Comparison of ENCODE assay signal across 19 mouse cellular contexts in the genomic region with DNA sequence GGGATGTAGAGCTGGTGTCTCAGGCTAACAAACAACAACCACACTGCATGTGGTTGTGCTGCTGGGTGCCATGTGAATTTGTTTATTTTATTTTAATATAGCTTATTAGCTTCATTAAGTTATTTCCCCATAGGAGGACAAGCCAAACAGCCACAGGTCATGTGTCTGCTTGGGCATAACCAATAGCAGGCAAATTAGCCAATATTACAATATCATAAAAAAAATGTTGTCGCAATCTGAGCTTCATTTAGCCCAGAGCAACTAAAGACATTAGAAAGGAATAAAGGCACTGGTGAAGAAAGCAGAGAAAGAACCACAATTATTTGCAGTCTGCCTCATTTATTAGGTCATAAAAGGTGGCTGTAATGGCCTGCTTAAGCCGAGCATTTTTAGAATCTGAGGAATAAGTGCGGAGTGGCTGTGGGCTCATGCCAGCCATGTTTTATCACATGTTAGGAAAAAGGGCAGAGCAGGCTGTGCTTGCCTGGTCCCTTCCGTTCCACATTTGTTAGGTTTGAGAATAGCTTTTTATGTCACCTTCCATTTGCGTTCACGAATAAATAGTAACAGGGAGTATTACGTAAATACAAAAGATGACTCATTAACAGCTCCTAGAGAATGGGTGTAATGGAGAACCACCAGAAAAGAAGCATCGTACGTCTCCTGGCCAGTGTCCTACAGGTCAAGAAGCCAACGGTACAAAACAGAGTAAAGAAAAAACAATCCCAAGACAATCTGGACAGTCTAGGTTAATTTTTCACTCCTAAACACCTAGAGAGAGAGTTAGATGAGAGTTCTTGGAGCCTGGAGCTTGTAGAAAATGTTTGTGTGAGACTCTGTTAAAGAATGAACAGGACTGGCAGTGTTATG.
DNase-seq lines count a peak whose midpoint lies in the region; ATAC-seq and TF ChIP-seq lines count a peak whose summit lies in the region.
"Had no signal": no experiment of that assay in that cellular context is flagged by ENCODE, and none has a peak within 500 bp of the region (broad histone marks: within the 10 kb centered on the region; RNA-seq: fewer than 3 reads in every experiment).

No protein-coding gene starts in this region.

- H3K36me3 ChIP-seq in kidney, embryonic 15.5 days = no peaks in the 10 kb centered on the region
- H3K36me3 ChIP-seq in embryonic facial prominence, embryonic 12.5 days = no peaks in the 10 kb centered on the region
- H3K36me3 ChIP-seq in limb, embryonic 15.5 days = no peaks in the 10 kb centered on the region
- no peaks in the 10 kb centered on the region for H3K36me3 ChIP-seq in thymus, adult 2 months (ENCODE audit: control insufficient read depth, insufficient read depth, low read length)
- H3K36me3 ChIP-seq: midbrain, embryonic 15.5 days; neural tube, embryonic 12.5 days had no signal

- H3K9ac ChIP-seq in kidney, embryonic 15.5 days = no peak overlapping the region
- H3K9ac ChIP-seq in embryonic facial prominence, embryonic 12.5 days = no peak overlapping the region
- no peak overlapping the region for H3K9ac ChIP-seq in limb, embryonic 15.5 days
- H3K9ac ChIP-seq: hindbrain, embryonic 14.5 days; midbrain, embryonic 15.5 days; neural tube, embryonic 12.5 days had no signal

- 71% methylated on average over 10 of the region's 10 CpGs for WGBS in kidney, embryonic 15.5 days
- 89% methylated on average over 10 of the region's 10 CpGs for WGBS in embryonic facial prominence, embryonic 12.5 days
- 42% methylated on average over 10 of the region's 10 CpGs for WGBS in limb, embryonic 15.5 days
- 98% methylated on average over 10 of the region's 10 CpGs for WGBS in thymus, adult 2 months

- H3K9me3 ChIP-seq in kidney, embryonic 15.5 days (replicated peaks) = no peaks in the 10 kb centered on the region
- no peaks in the 10 kb centered on the region for H3K9me3 ChIP-seq in embryonic facial prominence, embryonic 12.5 days
- H3K9me3 ChIP-seq in limb, embryonic 15.5 days = no peaks in the 10 kb centered on the region
- H3K9me3 ChIP-seq: midbrain, embryonic 15.5 days; neural tube, embryonic 12.5 days had no signal

- H3K4me1 ChIP-seq in kidney, embryonic 15.5 days = no peaks in the 10 kb centered on the region
- no peaks in the 10 kb centered on the region for H3K4me1 ChIP-seq in embryonic facial prominence, embryonic 12.5 days
- H3K4me1 ChIP-seq in limb, embryonic 15.5 days = no peaks in the 10 kb centered on the region; the same call in 1 of the 2 replicates
- no peaks in the 10 kb centered on the region for H3K4me1 ChIP-seq in thymus, adult 2 months (replicated peaks; ENCODE audit: control insufficient read depth, insufficient read depth, low read length)
- H3K4me1 ChIP-seq: midbrain, embryonic 15.5 days; neural tube, embryonic 12.5 days had no signal

- H3K4me2 ChIP-seq in kidney, embryonic 15.5 days = no peak overlapping the region
- H3K4me2 ChIP-seq in embryonic facial prominence, embryonic 12.5 days (replicated peaks) = no peak overlapping the region
- H3K4me2 ChIP-seq in limb, embryonic 15.5 days = no peak overlapping the region
- H3K4me2 ChIP-seq: hindbrain, embryonic 14.5 days; midbrain, embryonic 15.5 days; neural tube, embryonic 12.5 days had no signal

- no peak for TF ChIP-seq CTCF in thymus, adult 2 months (IDR thresholded peaks at IDR 0.05; ENCODE audit: borderline replicate concordance, control insufficient read depth, extremely low read depth, insufficient read depth, low read length, poor library complexity)

- DNase-seq in kidney, adult 8-10 months = peak; percentile 46 to 73
- DNase-seq in gonadal fat pad, adult 2 months (ENCODE audit: low read depth) = peak; percentile 71
- no peak for DNase-seq in testis, postnatal 14 days (ENCODE audit: low spot score)
- no peak for DNase-seq in thymus, adult 2 months
- DNase-seq: adrenal gland, adult 8-10 months; cerebellum, adult 8-10 months; gastrocnemius, postnatal 14 days; liver; lung, adult 2 months; right cerebral cortex, postnatal 4 days had no signal

- ATAC-seq in kidney, embryonic 15.5 days (replicated peaks; ENCODE audit: low FRiP score) = no peak
- no peak for ATAC-seq in embryonic facial prominence, embryonic 12.5 days (ENCODE audit: insufficient number of reproducible peaks, insufficient read depth, low FRiP score, low TSS enrichment)
- no peak for ATAC-seq in limb, embryonic 15.5 days (ENCODE audit: insufficient number of reproducible peaks, low FRiP score, low TSS enrichment, low read depth)
- ATAC-seq: CD4-positive, CD25-positive, alpha-beta regulatory T cell, adult 4 months; forebrain, embryonic 16.5 days; intestine, embryonic 16.5 days; midbrain, embryonic 15.5 days had no signal

- no peak overlapping the region; the same call in 1 of the 2 replicates for H3K27ac ChIP-seq in kidney, embryonic 15.5 days
- H3K27ac ChIP-seq in embryonic facial prominence, embryonic 12.5 days = 0 out of 2 replicates have a peak overlapping the region, but pooled peaks have one; percentile 1
- peak overlapping the region; percentile 65 for H3K27ac ChIP-seq in limb, embryonic 15.5 days
- no peak overlapping the region for H3K27ac ChIP-seq in thymus, adult 2 months (ENCODE audit: control insufficient read depth, insufficient read depth, low read length)
- H3K27ac ChIP-seq: hindbrain, embryonic 14.5 days; midbrain, embryonic 15.5 days; neural tube, embryonic 12.5 days had no signal

- H3K27me3 ChIP-seq in kidney, embryonic 15.5 days = no peaks in the 10 kb centered on the region
- H3K27me3 ChIP-seq in embryonic facial prominence, embryonic 12.5 days = no peaks in the 10 kb centered on the region
- H3K27me3 ChIP-seq in limb, embryonic 15.5 days = no peaks in the 10 kb centered on the region
- no peaks in the 10 kb centered on the region for H3K27me3 ChIP-seq in thymus, adult 2 months (ENCODE audit: control insufficient read depth, insufficient read depth, low read length)
- H3K27me3 ChIP-seq: midbrain, embryonic 15.5 days; neural tube, embryonic 12.5 days had no signal

- TF ChIP-seq POLR2A in thymus, adult 2 months (IDR thresholded peaks at IDR 0.05; ENCODE audit: control insufficient read depth, extremely low read depth, insufficient read depth, low read length, poor library complexity) = no peak

- no peak overlapping the region for H3K4me3 ChIP-seq in kidney, embryonic 15.5 days (replicated peaks)
- H3K4me3 ChIP-seq in embryonic facial prominence, embryonic 12.5 days = no peak overlapping the region
- H3K4me3 ChIP-seq in limb, embryonic 15.5 days = no peak overlapping the region
- H3K4me3 ChIP-seq in thymus, adult 2 months (ENCODE audit: control insufficient read depth, insufficient read depth, low read length) = no peak overlapping the region
- H3K4me3 ChIP-seq: midbrain, embryonic 15.5 days; neural tube, embryonic 12.5 days had no signal

Comparison
In these comparisons a context has a peak if more than half of its experiments do, and no peak if none do; other contexts are left out.
1. DNase-seq: peak in kidney, adult 8-10 months (2 of 2) and gonadal fat pad, adult 2 months (single experiment); none in testis, postnatal 14 days (single experiment) and thymus, adult 2 months (single experiment).
2. H3K27ac ChIP-seq: peak in embryonic facial prominence, embryonic 12.5 days (single experiment) and limb, embryonic 15.5 days (single experiment); none in kidney, embryonic 15.5 days (single experiment) and thymus, adult 2 months (single experiment).